Mouse (Mus musculus): ENCODE data around the gene Slc2a1.

The Slc2a1 gene

GRCm38 (mm10) chr4:119108495-119109408, at the start of gene Slc2a1:
TSS of gene Slc2a1 (plus strand) at chr4:119108711.
- peak; percentile 96 to 97 for DNase-seq

DNA sequence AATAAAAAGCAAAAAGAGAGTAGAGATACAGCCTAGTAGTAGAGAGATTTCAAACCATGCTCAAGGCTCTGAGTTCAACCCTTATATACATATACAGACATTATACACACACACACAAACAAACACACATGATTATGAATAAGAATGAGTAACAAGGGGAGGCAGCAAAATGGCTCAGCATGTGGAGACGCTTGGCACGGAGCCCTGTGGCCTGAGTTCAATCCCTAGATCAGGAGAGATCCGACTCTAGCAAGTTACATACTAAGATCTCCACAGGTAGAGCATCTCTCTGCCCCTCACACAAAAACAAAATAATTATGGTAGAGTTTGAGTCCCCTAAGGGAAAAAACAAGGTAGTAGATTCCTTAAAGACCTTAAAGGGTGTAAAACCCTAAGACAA, 41.7 kb upstream of the Slc2a1 start:
- peak in 1 of 2 experiments; percentile 43 for DNase-seq

- no peak for DNase-seq
Observed at GRCm38 (mm10) chr4:119067204-119067603, 41.3 kb upstream of the Slc2a1 start.

GRCm38 (mm10) chr4:119068918-119069317, 39.6 kb upstream of the Slc2a1 start:
- DNase-seq = peak in 1 of 2 experiments; percentile 20

- DNase-seq = no peak
Observed at GRCm38 (mm10) chr4:119070181-119070580, 38.3 kb upstream of the Slc2a1 start.

- DNase-seq = no peak
Observed at GRCm38 (mm10) chr4:119070959-119071647, 37.4 kb upstream of the Slc2a1 start.

DNA sequence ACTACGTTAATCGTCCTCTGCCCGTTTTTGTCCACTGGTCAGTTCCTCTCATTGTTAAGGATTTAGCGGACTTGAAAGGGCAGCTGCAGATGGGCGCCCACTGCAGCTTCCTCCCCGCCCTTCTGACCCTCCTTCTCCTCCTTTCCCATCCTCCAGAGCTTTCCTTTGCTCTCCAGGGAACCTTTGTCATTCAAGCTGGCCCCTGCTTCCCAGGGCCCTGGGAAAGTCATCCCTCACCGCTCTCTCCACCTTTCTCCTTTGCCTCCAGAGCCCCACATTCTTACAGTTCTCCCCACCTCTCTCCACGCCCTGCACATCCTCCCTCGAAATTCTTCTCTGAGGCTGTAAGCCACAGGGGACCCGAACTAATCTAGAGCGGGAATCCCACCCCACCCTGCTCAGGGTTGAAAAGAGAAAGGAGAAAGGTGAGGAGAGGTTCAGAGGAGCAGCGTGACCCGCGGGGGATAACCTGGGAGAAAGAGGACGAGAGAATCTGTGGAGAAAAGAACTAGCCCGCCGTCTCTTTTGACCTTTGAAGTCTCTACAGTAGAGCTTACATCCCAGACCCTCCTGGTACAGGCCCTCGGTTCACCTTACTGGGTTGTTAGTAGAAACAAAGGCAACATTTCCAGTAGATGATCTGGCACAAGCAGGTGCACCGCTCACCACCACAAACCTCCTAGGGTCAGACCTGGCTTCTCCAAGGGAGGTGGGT, 36.7 kb upstream of the Slc2a1 start:
- no peak for DNase-seq

DNA sequence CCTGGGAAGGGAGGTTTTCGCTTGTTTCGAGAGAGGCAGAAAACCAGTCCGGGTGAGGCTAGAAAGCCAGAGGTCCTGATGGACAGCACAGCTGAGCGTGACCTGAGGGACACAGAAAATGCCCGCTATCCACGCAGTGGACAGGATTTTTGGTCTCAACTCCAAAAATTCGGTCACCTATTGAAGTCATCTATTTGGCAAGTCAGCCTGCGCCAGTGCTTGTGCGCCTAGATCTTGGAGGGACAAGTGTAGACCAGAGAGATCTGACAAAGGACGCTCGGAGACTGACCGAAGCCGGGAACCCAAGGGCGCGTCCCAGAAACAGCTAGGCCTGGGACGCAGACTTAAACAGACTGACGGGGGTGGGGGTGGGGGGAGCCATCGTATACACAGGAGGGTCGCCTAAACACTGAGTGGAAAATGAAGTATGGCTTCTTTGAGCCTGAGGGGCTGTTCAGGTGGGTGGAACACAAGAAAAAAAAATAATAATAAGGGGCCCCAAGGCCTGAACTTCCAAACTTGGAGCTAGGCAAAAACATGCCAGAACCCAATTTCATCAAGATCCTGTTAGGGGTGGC, 36.1 kb upstream of the Slc2a1 start:
- DNase-seq = no peak

DNA sequence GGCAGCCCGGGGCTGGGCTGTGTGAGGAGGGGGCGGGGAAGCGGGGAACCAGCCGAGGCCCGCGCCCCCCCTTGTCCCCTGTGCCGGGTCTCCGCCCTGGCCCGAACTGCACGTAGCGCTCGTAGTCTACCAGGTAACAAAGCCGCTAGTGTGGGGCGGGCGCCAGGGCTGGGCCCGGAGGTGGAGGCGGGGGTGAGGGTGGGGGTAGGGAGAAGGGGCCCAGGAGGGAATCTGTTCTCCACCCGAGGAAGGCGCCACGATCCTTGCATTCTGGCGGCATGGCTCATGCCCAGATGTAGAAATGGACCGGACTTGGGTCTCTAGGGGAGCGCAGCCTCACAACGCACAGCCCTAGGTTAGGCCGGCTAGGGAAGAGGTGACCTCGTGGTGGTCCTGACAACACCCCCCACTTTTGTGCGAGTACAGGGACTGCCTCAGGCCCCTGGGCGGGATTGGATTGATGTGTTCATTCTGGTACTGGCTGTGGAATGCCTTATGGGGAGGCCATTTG, 35.5 kb upstream of the Slc2a1 start:
- peak in 1 of 2 experiments; percentile 15 for DNase-seq

- DNase-seq = no peak
Observed at GRCm38 (mm10) chr4:119073626-119074025, 34.9 kb upstream of the Slc2a1 start.

DNA sequence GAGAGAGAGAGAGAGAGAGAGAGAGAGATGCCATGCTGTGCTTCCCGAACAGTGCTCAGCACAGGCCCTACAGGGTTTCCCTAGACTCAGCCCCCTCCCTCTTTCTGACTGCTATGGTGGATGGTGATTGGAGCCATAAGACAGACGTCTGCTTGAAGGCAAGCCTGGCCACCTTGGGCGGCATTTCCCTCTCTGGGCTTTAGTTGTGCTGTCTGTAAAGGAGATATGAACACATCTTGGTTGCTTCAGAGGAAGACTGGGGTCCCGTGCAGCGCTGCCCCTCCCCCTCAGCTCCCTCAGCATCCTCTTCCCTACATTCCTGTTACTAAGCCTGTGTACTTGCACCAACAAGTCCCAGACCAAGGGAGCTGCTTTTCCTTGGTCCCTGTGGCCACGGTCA, 33.9 kb upstream of the Slc2a1 start:
- DNase-seq = no peak

DNA sequence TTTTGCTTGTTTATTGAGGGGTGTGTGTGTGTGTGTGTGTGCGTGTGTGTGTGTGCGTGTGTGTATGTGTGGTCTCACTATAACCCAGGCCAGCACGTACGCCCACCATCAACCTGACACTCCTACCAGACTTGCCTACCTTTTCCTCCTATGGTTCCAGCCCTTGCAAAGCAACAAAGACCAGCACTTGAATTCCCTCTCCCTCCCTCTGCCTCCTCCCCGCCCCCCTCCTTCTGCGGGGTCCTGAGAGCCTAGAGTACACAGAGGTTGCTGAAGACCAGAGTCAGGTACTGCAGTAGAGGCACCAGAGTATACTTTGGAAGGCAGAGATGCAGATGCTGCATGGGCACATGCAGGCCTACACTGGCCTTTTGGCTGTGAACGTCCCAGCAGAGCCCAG, 33.2 kb upstream of the Slc2a1 start:
- no peak for DNase-seq

DNA sequence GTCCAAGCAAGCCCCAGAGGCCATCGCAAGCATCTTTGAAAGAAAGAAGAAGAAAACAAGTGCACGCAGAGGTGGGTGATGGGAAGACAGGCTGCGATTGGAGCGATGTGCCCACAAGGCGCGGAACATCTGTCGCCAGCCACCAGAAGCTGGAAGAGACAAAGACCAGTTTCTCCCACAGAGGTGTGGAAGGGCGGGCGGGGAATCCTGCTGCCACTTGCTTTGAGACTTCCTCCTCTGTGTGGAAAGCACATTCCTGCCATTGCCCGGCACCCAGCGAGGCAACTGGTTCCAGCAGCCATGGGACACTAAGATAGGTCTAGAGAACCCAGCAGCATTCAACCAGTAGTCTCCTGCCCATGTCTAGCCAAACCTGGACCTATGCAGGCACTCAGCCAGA, 32.2 kb upstream of the Slc2a1 start:
- DNase-seq = no peak

- DNase-seq = peak; percentile 89 to 93
Observed at GRCm38 (mm10) chr4:119077084-119077682, 31.3 kb upstream of the Slc2a1 start.

DNA sequence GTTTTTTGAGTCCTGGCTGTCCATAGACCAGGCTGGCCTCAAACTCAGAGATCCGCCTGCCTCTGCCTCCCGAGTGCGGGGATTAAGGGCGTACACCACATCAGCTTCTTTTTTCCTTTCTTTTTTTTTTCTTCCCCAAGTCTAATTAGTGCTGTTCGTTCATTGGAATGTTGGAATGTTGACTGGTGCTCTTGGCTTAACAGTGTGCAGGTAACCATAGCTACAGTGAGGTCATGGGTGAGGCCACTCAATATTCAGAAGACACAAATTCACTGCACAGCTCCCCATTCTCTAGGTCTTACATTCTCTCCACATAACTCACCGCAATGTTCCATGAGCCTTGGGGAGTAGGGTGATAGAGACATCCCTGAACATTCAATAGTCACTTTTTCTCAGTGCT, 28.6 kb upstream of the Slc2a1 start:
- DNase-seq = no peak

DNA sequence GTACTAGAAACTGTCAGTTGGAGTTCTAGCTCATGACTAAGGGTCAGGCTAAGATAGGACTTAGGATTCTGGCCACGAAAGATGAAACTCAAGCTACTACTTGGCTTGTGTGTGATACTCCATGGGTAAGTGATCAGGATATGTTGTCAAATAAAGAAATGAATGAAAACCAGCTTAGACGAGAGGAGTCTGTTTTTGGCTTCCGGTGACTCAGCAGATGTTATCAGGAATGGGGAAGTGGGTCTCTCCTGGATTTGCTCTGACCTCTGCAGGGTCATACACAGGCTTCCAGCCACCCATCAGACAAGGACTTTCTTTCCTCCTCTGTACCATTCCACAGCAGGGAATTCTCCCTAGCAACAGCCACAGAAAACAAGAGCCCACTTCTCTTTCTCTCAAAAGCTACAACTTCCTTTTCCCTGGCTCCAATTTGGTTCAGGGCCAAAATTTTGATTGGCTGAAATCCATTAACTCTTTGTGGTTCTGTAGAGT, 25.7 kb upstream of the Slc2a1 start:
- peak; percentile 45 for DNase-seq

GRCm38 (mm10) chr4:119088424-119088823, 20.1 kb upstream of the Slc2a1 start:
- DNase-seq = no peak

GRCm38 (mm10) chr4:119093890-119094289, 14.6 kb upstream of the Slc2a1 start:
- no peak for DNase-seq

- DNase-seq = no peak
Observed at GRCm38 (mm10) chr4:119094987-119095386, 13.5 kb upstream of the Slc2a1 start.

DNA sequence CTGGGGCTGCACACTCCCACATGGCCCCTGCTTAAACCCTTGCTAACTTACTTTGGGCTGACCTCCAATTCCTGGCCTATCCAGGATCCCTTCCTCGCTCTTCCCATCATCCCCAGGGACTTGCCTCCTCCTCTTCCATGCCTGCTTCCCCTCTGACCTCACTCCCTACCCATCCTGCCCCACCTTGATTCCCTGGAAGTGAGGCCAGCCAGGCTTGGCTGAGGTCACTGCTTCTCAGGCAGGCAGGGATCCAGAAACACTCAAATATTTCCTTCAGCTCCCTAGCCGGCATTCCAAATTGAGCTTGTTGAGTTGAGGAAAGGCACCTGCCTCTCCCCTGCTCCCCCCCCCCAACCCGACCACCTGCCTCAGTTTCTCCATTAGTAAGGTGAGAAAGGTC, 12.1 kb upstream of the Slc2a1 start:
- DNase-seq = no peak

GRCm38 (mm10) chr4:119097421-119097820, 11.1 kb upstream of the Slc2a1 start:
- DNase-seq = no peak
